Mouse (Mus musculus) lung, embryonic 14.5 days (tissue): Measurements from ENCODE around the gene Hexim1. TPM values are rescaled to one million over a fixed set of nuclear protein-coding genes. Genes with fewer than 3 reads are reported as not detected.

Experiments
- ATAC-seq: fragments of 200-750 bp; cut with Nextera tagmentation; 2 replicates; pipeline ENCODE4 v1.8.0; 2017; ENCODE audit warnings: mild to moderate bottlenecking, moderate TSS enrichment, moderate library complexity; ENCODE audit not compliant: insufficient read depth
- DNase-seq: peaks from one replicate; pipeline ENCODE4 v3.0.0-alpha.2; 2015
- H3K27ac ChIP-seq: fragments of 300-500 bp; sonication (generic); 2 replicates; pipeline ENCODE4 v1.5.1; 2014; ENCODE audit warnings: low read depth, mild to moderate bottlenecking, moderate library complexity
- H3K27me3 ChIP-seq: fragments of 300-500 bp; sonication (generic); 2 replicates; pipeline ENCODE4 v1.6.1; 2014; ENCODE audit warnings: low read length, control low read depth; ENCODE audit not compliant: insufficient read depth
- H3K36me3 ChIP-seq: fragments of 300-500 bp; sonication (generic); 2 replicates; pipeline ENCODE4 v1.6.1; 2014; ENCODE audit warnings: control low read depth; ENCODE audit not compliant: insufficient read depth
- H3K4me1 ChIP-seq: fragments of 300-500 bp; sonication (generic); 2 replicates; pipeline ENCODE4 v1.6.1; 2014; ENCODE audit warnings: antibody characterized with exemption, control low read depth; ENCODE audit not compliant: insufficient read depth
- H3K4me2 ChIP-seq: fragments of 300-500 bp; sonication (generic); 2 replicates; pipeline ENCODE4 v1.6.1; 2014; ENCODE audit warnings: mild to moderate bottlenecking
- H3K4me3 ChIP-seq: fragments of 300-500 bp; sonication (generic); 2 replicates; pipeline ENCODE4 v1.5.1; 2014; ENCODE audit warnings: low read depth, low read length
- H3K9ac ChIP-seq: fragments of 300-500 bp; sonication (generic); 2 replicates; pipeline ENCODE4 v1.6.1; 2014
- H3K9me3 ChIP-seq: fragments of 300-500 bp; sonication (generic); 2 replicates; pipeline ENCODE4 v1.6.1; 2016; ENCODE audit warnings: low read depth, low read length, control low read depth
- CTCF ChIP-seq: IDR thresholded peaks from 2 replicates; pipeline ENCODE4 v1.5.1; 2016; ENCODE audit warnings: antibody characterized with exemption, low read depth
- WGBS: fragments of 180-500 bp; shearing (Covaris S2); extraction: QIAGEN DNeasy Blood & Tissue Kit; methylation state at CpG from one replicate; pipeline ENCODE4 v1.1.7; 2014; 5-methylcytosine and 5-hydroxymethylcytosine counted together
- polyA plus RNA-seq: library from polyadenylated mRNA; unstranded; fragments of >200 nt; fragmentation: Nextera tagmentation; extraction: Ambion mirVana; gene quantifications from 2 replicates; pipeline ENCODE4 v1.2.1, GENCODE M21; 2014

Hexim1 gene
- polyA plus RNA-seq, 1 experiment from 2014 or later = 5.3 TPM

GRCm38 (mm10) chr11:103142441-103143182 is 26.6 kb downstream of the Hexim1 start:
- Histone ChIP-seq H3K27me3 (no peaks in the 10 kb centered on the region), H3K27ac (peak overlapping the region; percentile 89), H3K9me3 (no peaks in the 10 kb centered on the region), H3K4me2 (peak overlapping the region; percentile 48), H3K4me3 (peak overlapping the region; percentile 23; the same call in 1 of the 2 replicates), H3K4me1 (peaks cover 26% of the 10 kb centered on the region), H3K36me3 (0 out of 2 replicates have a peak, but pooled peaks cover 11% of the 10 kb centered on the region), H3K9ac (peak overlapping the region; percentile 32)
- DNase-seq = peak; percentile 80
- peak; percentile 50 for ATAC-seq
- peak; percentile 32 for TF ChIP-seq CTCF
- 26% methylated on average over 8 of the region's 8 CpGs for WGBS

DNA sequence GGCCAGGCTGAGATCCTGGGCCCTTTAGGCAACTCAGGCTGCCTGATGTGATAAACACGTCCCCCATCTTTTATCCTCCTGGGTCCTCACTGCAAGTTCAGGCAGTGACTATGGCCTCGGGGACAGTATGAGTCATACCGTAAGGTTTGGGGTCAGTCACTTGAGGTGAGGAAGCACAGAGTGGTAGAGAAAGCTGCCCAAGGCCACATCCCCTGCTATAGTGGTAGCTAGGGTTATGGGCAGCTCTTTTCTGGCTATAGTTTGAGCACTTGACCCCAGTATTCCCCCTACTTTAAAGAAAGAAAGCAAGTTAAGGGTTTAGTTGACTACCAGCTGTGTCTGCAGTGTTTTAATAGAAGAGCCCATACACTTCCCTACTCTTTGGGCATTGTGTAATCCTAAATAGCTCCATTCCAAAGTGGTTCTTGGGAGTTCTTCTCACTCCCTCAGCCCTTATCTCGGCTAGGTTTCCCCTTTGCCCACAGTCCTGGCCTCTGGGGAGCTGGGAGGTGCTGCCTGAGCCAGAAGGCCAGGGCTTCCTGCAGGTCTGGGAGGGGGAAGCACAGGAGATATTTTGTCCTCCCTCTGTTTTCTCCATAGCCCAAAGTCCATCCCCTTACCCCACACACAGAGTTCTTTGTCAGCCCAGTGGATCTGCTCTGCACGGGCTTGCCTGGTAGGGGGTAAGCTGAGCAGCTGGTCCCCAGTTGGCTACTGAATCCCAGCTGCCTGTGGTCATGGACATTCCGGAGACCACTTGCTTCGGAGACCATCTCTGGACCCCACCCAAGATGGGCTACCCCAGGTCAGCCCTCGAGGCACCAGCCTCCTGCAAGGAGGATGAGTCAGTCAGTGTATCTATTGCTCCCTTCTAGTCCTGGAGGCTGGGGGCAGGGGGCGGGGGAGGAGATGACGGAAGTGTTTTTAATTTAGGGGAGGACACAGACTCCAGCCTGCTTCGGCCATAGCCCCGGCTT is 28.6 kb downstream of the Hexim1 start:
- no peaks in the 10 kb centered on the region for H3K9me3 ChIP-seq
- no peak overlapping the region for H3K4me3 ChIP-seq
- 45% methylated on average over 12 of the region's 12 CpGs for WGBS
- TF ChIP-seq CTCF = no peak
- H3K36me3 ChIP-seq = no peaks in the 10 kb centered on the region
- DNase-seq (no peak), ATAC-seq (no peak)
- no peak overlapping the region for H3K4me2 ChIP-seq
- peak overlapping the region; percentile 34; the same call in 1 of the 2 replicates for H3K27ac ChIP-seq
- no peaks in the 10 kb centered on the region for H3K27me3 ChIP-seq
- no peak overlapping the region for H3K9ac ChIP-seq
- H3K4me1 ChIP-seq = peaks cover 26% of the 10 kb centered on the region

- H3K9ac ChIP-seq = no peak overlapping the region
- ATAC-seq (no peak), DNase-seq (no peak)
- H3K4me3 ChIP-seq = no peak overlapping the region
- H3K27ac ChIP-seq = no peak overlapping the region
- 86% methylated on average over 4 of the region's 4 CpGs for WGBS
- peaks cover 19% of the 10 kb centered on the region for H3K4me1 ChIP-seq
- no peak for TF ChIP-seq CTCF
- H3K36me3 ChIP-seq = no peaks in the 10 kb centered on the region
- H3K9me3 ChIP-seq = no peaks in the 10 kb centered on the region
- no peak overlapping the region for H3K4me2 ChIP-seq
- no peaks in the 10 kb centered on the region for H3K27me3 ChIP-seq
These were observed 30.4 kb downstream of the Hexim1 start for GRCm38 (mm10) chr11:103146386-103146785.

DNA sequence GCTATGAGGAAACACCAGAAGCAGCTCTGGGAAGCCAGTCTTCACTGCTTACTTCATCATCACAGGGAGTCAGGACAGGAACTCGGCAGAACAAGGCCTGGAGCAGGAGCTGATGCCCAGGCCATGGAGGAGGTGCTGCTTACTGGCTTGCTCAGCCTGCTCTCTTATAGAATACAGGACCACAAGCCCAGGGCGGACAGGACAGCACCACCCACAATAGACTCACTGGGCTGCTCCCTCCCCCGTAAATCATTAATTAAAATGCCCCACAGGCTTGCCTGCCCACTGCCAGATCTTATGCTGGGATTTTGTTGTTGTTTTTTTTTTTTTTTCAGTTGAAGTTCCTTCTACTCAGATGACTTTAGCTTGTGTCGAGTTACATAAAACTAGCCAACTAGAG is 31.7 kb downstream of the Hexim1 start:
- H3K9me3 ChIP-seq = no peaks in the 10 kb centered on the region
- no peak overlapping the region for H3K9ac ChIP-seq
- H3K36me3 ChIP-seq = no peaks in the 10 kb centered on the region
- H3K27ac ChIP-seq = no peak overlapping the region
- no peak overlapping the region for H3K4me3 ChIP-seq
- ATAC-seq = no peak
- peaks cover 8% of the 10 kb centered on the region; the same call in 1 of the 2 replicates for H3K4me1 ChIP-seq
- WGBS = 64% methylated on average over 4 of the region's 4 CpGs
- no peak for TF ChIP-seq CTCF
- H3K4me2 ChIP-seq = no peak overlapping the region
- no peak for DNase-seq
- no peaks in the 10 kb centered on the region for H3K27me3 ChIP-seq

DNA sequence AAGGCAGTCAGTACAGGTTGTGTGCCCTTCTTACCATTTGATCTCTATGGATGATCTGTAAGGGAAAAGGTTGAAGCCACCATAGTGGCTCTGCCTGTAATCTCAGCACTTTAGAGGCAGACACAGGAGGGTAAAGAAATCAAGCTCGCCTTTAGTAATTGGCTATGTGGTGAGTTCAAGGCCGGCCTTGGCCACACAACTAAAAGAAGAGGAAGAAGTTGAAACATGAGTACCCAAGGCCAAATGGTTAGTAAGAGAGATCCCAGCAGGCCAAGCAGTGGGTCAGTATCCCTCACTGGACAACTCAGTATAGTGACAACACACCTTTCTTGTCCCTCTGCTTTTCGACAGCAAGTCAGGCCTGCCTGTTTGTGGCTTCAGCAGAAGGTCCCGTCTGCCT is 33.7 kb downstream of the Hexim1 start:
- Histone ChIP-seq H3K27ac (no peak overlapping the region), H3K9me3 (no peaks in the 10 kb centered on the region), H3K4me2 (no peak overlapping the region), H3K4me3 (no peak overlapping the region), H3K27me3 (no peaks in the 10 kb centered on the region), H3K9ac (no peak overlapping the region), H3K36me3 (no peaks in the 10 kb centered on the region), H3K4me1 (0 out of 2 replicates have a peak, but pooled peaks cover 3% of the 10 kb centered on the region)
- whole genome bisulfite sequencing = 86% methylated on average over 4 of the region's 4 CpGs
- TF ChIP-seq CTCF = no peak
- no peak for DNase-seq
- ATAC-seq = no peak

DNA sequence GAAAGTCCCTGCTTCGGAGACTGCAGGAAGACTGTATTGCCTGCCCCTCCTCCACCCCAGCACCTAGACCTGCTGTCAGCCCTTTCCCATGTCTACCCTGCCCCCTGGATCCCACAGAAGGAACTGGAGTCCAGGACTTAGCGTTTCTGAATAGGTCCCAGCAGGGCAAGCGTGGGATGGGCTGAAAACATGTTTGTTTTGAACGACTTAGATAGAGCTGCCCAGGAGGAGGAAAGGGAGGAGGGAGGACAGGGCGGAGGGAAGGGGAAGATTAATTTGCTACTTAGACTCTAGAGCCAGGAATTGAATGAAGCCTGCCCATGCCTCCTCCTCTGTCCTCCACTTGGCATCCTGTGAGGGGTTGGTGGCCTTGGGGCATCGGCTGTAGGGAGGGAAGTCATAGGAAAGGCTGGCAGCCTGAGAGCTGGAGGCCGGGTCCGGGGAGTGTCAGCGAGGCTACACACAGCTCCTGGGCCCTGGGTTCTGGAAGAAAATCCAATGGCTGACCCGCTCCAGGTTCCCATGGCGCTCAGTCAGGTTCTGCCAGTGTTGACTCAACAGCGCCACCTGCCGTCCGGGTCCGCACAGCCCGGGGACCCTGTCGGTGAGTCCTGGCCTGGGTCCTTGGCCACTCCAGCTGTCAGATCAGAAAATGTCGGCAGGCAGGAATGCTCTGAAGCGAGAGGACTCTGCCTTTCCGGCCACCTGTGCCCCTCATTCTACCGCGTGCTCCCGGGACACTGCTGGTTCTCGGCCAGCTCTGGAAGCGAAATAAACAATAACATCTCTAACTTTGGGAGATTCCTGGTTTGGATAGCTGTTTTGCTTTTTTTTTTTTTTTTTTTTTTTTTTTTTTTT is 42.8 kb downstream of the Hexim1 start:
- peak; percentile 96 for DNase-seq
- no peaks in the 10 kb centered on the region for H3K36me3 ChIP-seq
- peak; percentile 98 for TF ChIP-seq CTCF
- WGBS = 1% methylated on average over 25 of the region's 25 CpGs
- peak overlapping the region; percentile 60 for H3K27ac ChIP-seq
- H3K9me3 ChIP-seq = no peaks in the 10 kb centered on the region
- peak overlapping the region; percentile 67 for H3K4me2 ChIP-seq
- H3K4me1 ChIP-seq = peaks cover 3% of the 10 kb centered on the region; the same call in 1 of the 2 replicates
- H3K27me3 ChIP-seq = no peaks in the 10 kb centered on the region
- peak overlapping the region; percentile 29 for H3K4me3 ChIP-seq
- peak; percentile 97 for ATAC-seq
- no peak overlapping the region; the same call in none of the 2 replicates for H3K9ac ChIP-seq
